Mouse (Mus musculus) urinary bladder, adult 2 months (tissue): ENCODE measurements around the gene Ppm1h. TPM values are rescaled to one million over a fixed set of nuclear protein-coding genes. Genes with fewer than 3 reads are reported as not detected.

Experiments
- polyA plus RNA-seq: library from polyadenylated mRNA; depleted of rRNA; stranded (reverse); fragments of >200 nt; gene quantifications from 2 replicates; pipeline ENCODE4 v1.2.3, GENCODE M21; 2012; rRNA removed

Ppm1h gene
- polyA plus RNA-seq, 1 experiment, result 20.9 TPM

Other genes starting within 250 kb of the Ppm1h start
- gene Avpr1a, start 230.3 kb upstream of the Ppm1h start, polyA plus RNA-seq, result 26.2 and 31.1 TPM in 2 replicates